ENCODE assay signal across 7 mouse cellular contexts in genomic region chrX:102059437-102059836, GRCm38 (mm10). TPM values are rescaled to one million over a fixed set of nuclear protein-coding genes. Genes with fewer than 3 reads are reported as not detected.
DNase-seq lines count a peak whose midpoint lies in the region; TF ChIP-seq lines count a peak whose summit lies in the region.

No protein-coding gene starts in this region.

- DNase-seq in left cerebral cortex, adult 2 months (ENCODE audit: extremely low spot score in 1 of 2, low spot score in 2 of 2), result no peak
- DNase-seq in left cerebral cortex, postnatal 10 days (ENCODE audit: extremely low spot score in 1 of 2, low spot score in 2 of 2), result no peak
- DNase-seq in NIH3T3 (ENCODE audit: low read depth), result peak; percentile 30
- peak; percentile 30 for DNase-seq in kidney, postnatal 14 days
- DNase-seq in retina, embryonic 14.5 days (ENCODE audit: low spot score), result peak; percentile 62
- DNase-seq in urinary bladder, postnatal 36 days (ENCODE audit: low spot score in 2 of 2), result no peak
- DNase-seq in gastrocnemius, postnatal 25 days, result no peak

- H3K27ac ChIP-seq in left cerebral cortex, adult 2 months, result no peak overlapping the region

- no peak overlapping the region for H3K4me3 ChIP-seq in left cerebral cortex, adult 2 months

- intact Hi-C loops in left cerebral cortex, adult 2 months (cut with DNase I), result no loop called here
- intact Hi-C loops in left cerebral cortex, postnatal 10 days (cut with DNase I), result loop anchor here (10.0 kb wide), 1 partner anchor 245 kb away; no protein-coding TSS in a partner anchor

- TF ChIP-seq CTCF in left cerebral cortex, adult 2 months (IDR thresholded peaks at IDR 0.05), result peak; percentile 43

RNA-seq across cellular contexts. Expression of gene Rtl5, which starts 11.7 kb away (rescaled TPM):
- 10 to 100 TPM; 20.2 to 25.7 TPM for total RNA-seq in left cerebral cortex, adult 2 months (2021)
- total RNA-seq in left cerebral cortex, postnatal 10 days (2021), result 10 to 100 TPM in 1 of 2 experiments, 1 to 10 TPM in 1; 9.6 to 13.9 TPM
- total RNA-seq in gastrocnemius, postnatal 25 days (2021), result under 1 TPM; 0.61 to 0.88 TPM

RNA-seq across cellular contexts. Expression of gene Pin4, which starts 59.8 kb away (rescaled TPM):
- total RNA-seq in left cerebral cortex, adult 2 months (2021), result 10 to 100 TPM; 28.2 to 29.9 TPM
- 10 to 100 TPM; 18.4 to 33.5 TPM for total RNA-seq in left cerebral cortex, postnatal 10 days (2021)
- total RNA-seq in gastrocnemius, postnatal 25 days (2021), result 10 to 100 TPM; 21.9 to 27.7 TPM

Comparison
In these comparisons a context has a peak if more than half of its experiments do, and no peak if none do; other contexts are left out.
1. DNase-seq: peak in NIH3T3 (single experiment), kidney, postnatal 14 days (single experiment) and retina, embryonic 14.5 days (single experiment); none in left cerebral cortex, adult 2 months (0 of 2), left cerebral cortex, postnatal 10 days (0 of 2), urinary bladder, postnatal 36 days (0 of 2) and gastrocnemius, postnatal 25 days (single experiment).
2. RNA of gene Rtl5, which starts 11.7 kb away (total RNA-seq): 20.2 to 25.7 TPM in left cerebral cortex, adult 2 months and 9.6 to 13.9 TPM in left cerebral cortex, postnatal 10 days; 0.61 to 0.88 TPM in gastrocnemius, postnatal 25 days; every median in the first group is over 4 times any median in the second.